Mouse (Mus musculus) G1E (cell line): Measurements from ENCODE around the gene Adcy10. TPM values are rescaled to one million over a fixed set of nuclear protein-coding genes. Genes with fewer than 3 reads are reported as not detected.

Source experiments
- ATAC-seq: 2 replicates; pipeline ENCODE4 v1.8.0; 2016; ENCODE audit warnings: mild to moderate bottlenecking; ENCODE audit not compliant: insufficient number of reproducible peaks, poor library complexity, low FRiP score, severe bottlenecking; ENCODE audit errors: extremely low read depth
- DNase-seq: peaks from one replicate; pipeline ENCODE4 v3.0.0; 2012; ENCODE audit warnings: low spot score
- H3K27me3 ChIP-seq: 2 replicates; pipeline ENCODE4 v1.6.1; 2012; ENCODE audit warnings: mild to moderate bottlenecking, low read length, inconsistent platforms; ENCODE audit not compliant: insufficient read depth
- H3K36me3 ChIP-seq: replicated peaks from 2 replicates; pipeline ENCODE3; 2012; ENCODE audit warnings: mild to moderate bottlenecking, inconsistent platforms
- H3K4me1 ChIP-seq: 2 replicates; pipeline ENCODE4 v1.6.1; 2012; ENCODE audit warnings: low read depth, low read length, inconsistent platforms, mixed read lengths; ENCODE audit not compliant: insufficient read depth
- H3K4me3 ChIP-seq: 2 replicates; pipeline ENCODE4 v1.5.1; 2012; ENCODE audit warnings: low read depth, mild to moderate bottlenecking, inconsistent platforms, low read length, moderate library complexity, mixed read lengths
- H3K9me3 ChIP-seq: replicated peaks from 2 replicates; pipeline ENCODE4 v1.6.1; 2012; ENCODE audit warnings: inconsistent platforms
- GATA1 ChIP-seq: IDR thresholded peaks from 2 replicates; pipeline ENCODE4 v1.6.1; 2012; ENCODE audit warnings: borderline replicate concordance, low read length, inconsistent platforms, mixed read lengths
- GATA2 ChIP-seq: IDR thresholded peaks from 2 replicates; pipeline ENCODE4 v1.6.1; 2012; ENCODE audit warnings: low read depth, low read length, inconsistent platforms, borderline replicate concordance
- POLR2AphosphoS5 ChIP-seq: IDR thresholded peaks from 2 replicates; pipeline ENCODE4 v1.6.1; 2012; ENCODE audit warnings: low read depth, low read length, inconsistent platforms; ENCODE audit not compliant: insufficient replicate concordance
- polyA plus RNA-seq: library from polyadenylated mRNA; stranded (reverse); fragments of >175 nt; gene quantifications from 2 replicates; pipeline ENCODE4 v1.2.3, GENCODE M21; 2012
- total RNA-seq, 2 experiments: library from RNA; stranded (forward) in 1 of 2; stranded (reverse) in 1 of 2; fragments of 200-1000 nt in 1 of 2; fragments of >200 nt in 1 of 2; fragmentation: Nextera tagmentation in 1 of 2; gene quantifications; 2 replicates each; pipeline ENCODE4 v1.2.3; 2014 to 2017

Adcy10 gene
- total and polyA plus RNA-seq, 3 experiments, result 0.22 TPM; not detected in 2

DNA sequence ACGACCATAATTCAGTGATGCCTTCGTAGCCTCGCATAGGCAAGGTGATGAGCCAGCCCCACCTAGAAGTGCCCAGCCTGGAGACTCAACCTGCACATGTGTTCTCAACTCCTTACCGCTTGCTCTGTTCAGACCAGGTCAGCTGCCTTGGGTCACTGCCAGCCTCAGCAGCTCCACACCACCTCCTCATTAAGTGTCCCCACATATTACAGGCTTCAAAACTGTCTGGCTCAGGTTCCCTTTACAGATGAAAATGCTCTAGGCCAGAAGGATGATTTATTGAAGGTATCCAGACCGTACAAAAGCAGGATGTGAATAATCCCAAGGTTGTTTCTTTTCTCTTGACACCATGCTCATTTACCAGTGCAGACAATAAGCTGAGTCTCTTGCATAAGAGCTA, 140.9 kb downstream of the Adcy10 start:
- Histone ChIP-seq H3K27me3 (no peaks in the 10 kb centered on the region), H3K36me3 (peaks cover 28% of the 10 kb centered on the region), H3K4me3 (no peak overlapping the region), H3K9me3 (no peaks in the 10 kb centered on the region), H3K4me1 (peaks cover 41% of the 10 kb centered on the region)
- no peak for TF ChIP-seq GATA1
- no peak for TF ChIP-seq GATA2
- no peak for TF ChIP-seq POLR2AphosphoS5
- DNase-seq, result no peak
- ATAC-seq, result no peak

Other genes with a start within 250 kb of the Adcy10 start
- gene Tiprl, start 248.2 kb upstream of the Adcy10 start, total RNA-seq (2014; fragmentation: Nextera tagmentation), result 75.8 and 90.2 TPM in 2 replicates
- gene Tiprl, start 248.2 kb upstream of the Adcy10 start, total RNA-seq (2017), result 37.5 and 66.8 TPM in 2 replicates
- gene Tiprl, start 248.2 kb upstream of the Adcy10 start, polyA plus RNA-seq, result 11.0 and 12.4 TPM in 2 replicates
- not detected in 2 replicates for gene Gpr161, start 189.4 kb upstream of the Adcy10 start, total RNA-seq (2014; fragmentation: Nextera tagmentation)
- 0.06 and 0.11 TPM in 2 replicates for gene Gpr161, start 189.4 kb upstream of the Adcy10 start, total RNA-seq (2017)
- not detected in 2 replicates for gene Gpr161, start 189.4 kb upstream of the Adcy10 start, polyA plus RNA-seq
- 85.0 and 110 TPM in 2 replicates for gene Dcaf6, start 24.7 kb upstream of the Adcy10 start, total RNA-seq (2014; fragmentation: Nextera tagmentation)
- 60.4 and 65.7 TPM in 2 replicates for gene Dcaf6, start 24.7 kb upstream of the Adcy10 start, total RNA-seq (2017)
- gene Dcaf6, start 24.7 kb upstream of the Adcy10 start, polyA plus RNA-seq, result 44.8 and 47.3 TPM in 2 replicates
- gene Mpc2, start 24.5 kb upstream of the Adcy10 start, total RNA-seq (2014; fragmentation: Nextera tagmentation), result 37.6 and 43.4 TPM in 2 replicates
- 121 and 126 TPM in 2 replicates for gene Mpc2, start 24.5 kb upstream of the Adcy10 start, total RNA-seq (2017)
- 67.1 and 68.1 TPM in 2 replicates for gene Mpc2, start 24.5 kb upstream of the Adcy10 start, polyA plus RNA-seq
- 34.7 and 37.2 TPM in 2 replicates for gene Mpzl1, start 149.4 kb downstream of the Adcy10 start, total RNA-seq (2014; fragmentation: Nextera tagmentation)
- gene Mpzl1, start 149.4 kb downstream of the Adcy10 start, total RNA-seq (2017), result 1.6 and 1.9 TPM in 2 replicates
- 3.4 and 4.0 TPM in 2 replicates for gene Mpzl1, start 149.4 kb downstream of the Adcy10 start, polyA plus RNA-seq
- 14.2 and 16.1 TPM in 2 replicates for gene Rcsd1, start 224.6 kb downstream of the Adcy10 start, total RNA-seq (2014; fragmentation: Nextera tagmentation)
- gene Rcsd1, start 224.6 kb downstream of the Adcy10 start, total RNA-seq (2017), result 15.8 and 15.9 TPM in 2 replicates
- gene Rcsd1, start 224.6 kb downstream of the Adcy10 start, polyA plus RNA-seq, result 24.9 and 27.3 TPM in 2 replicates